Mouse (Mus musculus): ENCODE measurements at regions not wholly inside any gene's neighbourhood (a gene's known extent, or its start where the extent isn't known, plus 50 kb on each side); places are given as distances from the start of the nearest gene placed in this dataset.

- ATAC-seq (replicated peaks; ENCODE audit: low read depth, poor library complexity, severe bottlenecking), result no peak
Measured at GRCm38 (mm10) chr11:79881812-79882211, 80.4 kb downstream of the Utp6 start.

GRCm38 (mm10) chr11:79878091-79878490, 84.1 kb downstream of the Utp6 start:
- ATAC-seq (replicated peaks; ENCODE audit: low read depth, poor library complexity, severe bottlenecking), result no peak

- no peak for ATAC-seq (replicated peaks; ENCODE audit: low read depth, poor library complexity, severe bottlenecking)
Measured at GRCm38 (mm10) chr11:79877184-79877745, 84.9 kb downstream of the Utp6 start.

- no peak for ATAC-seq (replicated peaks; ENCODE audit: low read depth, poor library complexity, severe bottlenecking)
Measured at GRCm38 (mm10) chr11:79871783-79872628, 90.2 kb downstream of the Utp6 start.

GRCm38 (mm10) chr11:79870189-79870588, 92.0 kb downstream of the Utp6 start:
- peak; percentile 69 for ATAC-seq (replicated peaks; ENCODE audit: low read depth, poor library complexity, severe bottlenecking)

- ATAC-seq (replicated peaks; ENCODE audit: low read depth, poor library complexity, severe bottlenecking), result no peak
Measured at GRCm38 (mm10) chr11:79869009-79869408, 93.2 kb downstream of the Utp6 start.

- ATAC-seq (replicated peaks; ENCODE audit: low read depth, poor library complexity, severe bottlenecking), result no peak
Measured at GRCm38 (mm10) chr11:79864836-79865235, 97.4 kb downstream of the Utp6 start.

- no peak for ATAC-seq (replicated peaks; ENCODE audit: low read depth, poor library complexity, severe bottlenecking)
Measured at GRCm38 (mm10) chr11:79863487-79864175, 98.6 kb downstream of the Utp6 start.

GRCm38 (mm10) chr11:79860611-79861067, 101.6 kb downstream of the Utp6 start:
- ATAC-seq (replicated peaks; ENCODE audit: low read depth, poor library complexity, severe bottlenecking), result no peak

- no peak for ATAC-seq (replicated peaks; ENCODE audit: low read depth, poor library complexity, severe bottlenecking)
Measured at GRCm38 (mm10) chr11:79856376-79856775, 105.8 kb downstream of the Utp6 start.

- no peak for ATAC-seq (replicated peaks; ENCODE audit: low read depth, poor library complexity, severe bottlenecking)
Measured at GRCm38 (mm10) chr11:79849545-79849944, 112.6 kb downstream of the Utp6 start.

- ATAC-seq (replicated peaks; ENCODE audit: low read depth, poor library complexity, severe bottlenecking), result no peak
Measured at GRCm38 (mm10) chr11:79844436-79844835, 117.8 kb downstream of the Utp6 start.

- no peak for ATAC-seq (replicated peaks; ENCODE audit: low read depth, poor library complexity, severe bottlenecking)
Measured at GRCm38 (mm10) chr11:79843021-79843420, 119.2 kb downstream of the Utp6 start.

GRCm38 (mm10) chr11:79839973-79840372, 122.2 kb downstream of the Utp6 start:
- no peak for ATAC-seq (replicated peaks; ENCODE audit: low read depth, poor library complexity, severe bottlenecking)

GRCm38 (mm10) chr11:79838051-79838450, 124.1 kb downstream of the Utp6 start:
- ATAC-seq (replicated peaks; ENCODE audit: low read depth, poor library complexity, severe bottlenecking), result no peak

- ATAC-seq (replicated peaks; ENCODE audit: low read depth, poor library complexity, severe bottlenecking), result peak; percentile 78
Measured at GRCm38 (mm10) chr11:79837076-79837990, 124.9 kb downstream of the Utp6 start.

- ATAC-seq (replicated peaks; ENCODE audit: low read depth, poor library complexity, severe bottlenecking), result no peak
Measured at GRCm38 (mm10) chr11:79835873-79836272, 126.3 kb downstream of the Utp6 start.

GRCm38 (mm10) chr11:79833817-79834216, 128.4 kb downstream of the Utp6 start:
- ATAC-seq (replicated peaks; ENCODE audit: low read depth, poor library complexity, severe bottlenecking), result no peak

GRCm38 (mm10) chr11:79831591-79832320, 130.4 kb downstream of the Utp6 start:
- ATAC-seq (replicated peaks; ENCODE audit: low read depth, poor library complexity, severe bottlenecking), result no peak
